Mouse (Mus musculus) cerebellum, adult 2 months (tissue): ENCODE data around the gene Rif1.

Source experiments
- CTCF ChIP-seq: fragments of 200-500 bp; IDR thresholded peaks from 2 replicates; pipeline ENCODE4 v1.5.1; 2011; ENCODE audit warnings: low read depth, mild to moderate bottlenecking, control low read depth, low read length, moderate library complexity, borderline replicate concordance; ENCODE audit not compliant: insufficient read depth
- POLR2A ChIP-seq: fragments of 200-500 bp; IDR thresholded peaks from 2 replicates; pipeline ENCODE4 v1.6.1; 2011; ENCODE audit warnings: low read length, control low read depth, borderline replicate concordance; ENCODE audit not compliant: insufficient read depth

GRCm38 (mm10) chr2:52078666-52079065 is 6.0 kb downstream of the Rif1 start:
- TF ChIP-seq CTCF (no peak), POLR2A (no peak)
